Mouse (Mus musculus) ZHBTc4 (cell line): Measurements from ENCODE around the gene Tpp1.

Experiments
- DNase-seq: peaks from one replicate; pipeline ENCODE4 v3.0.0-alpha.2; 2011; ENCODE audit warnings: low read depth, low spot score

The Tpp1 gene

DNA sequence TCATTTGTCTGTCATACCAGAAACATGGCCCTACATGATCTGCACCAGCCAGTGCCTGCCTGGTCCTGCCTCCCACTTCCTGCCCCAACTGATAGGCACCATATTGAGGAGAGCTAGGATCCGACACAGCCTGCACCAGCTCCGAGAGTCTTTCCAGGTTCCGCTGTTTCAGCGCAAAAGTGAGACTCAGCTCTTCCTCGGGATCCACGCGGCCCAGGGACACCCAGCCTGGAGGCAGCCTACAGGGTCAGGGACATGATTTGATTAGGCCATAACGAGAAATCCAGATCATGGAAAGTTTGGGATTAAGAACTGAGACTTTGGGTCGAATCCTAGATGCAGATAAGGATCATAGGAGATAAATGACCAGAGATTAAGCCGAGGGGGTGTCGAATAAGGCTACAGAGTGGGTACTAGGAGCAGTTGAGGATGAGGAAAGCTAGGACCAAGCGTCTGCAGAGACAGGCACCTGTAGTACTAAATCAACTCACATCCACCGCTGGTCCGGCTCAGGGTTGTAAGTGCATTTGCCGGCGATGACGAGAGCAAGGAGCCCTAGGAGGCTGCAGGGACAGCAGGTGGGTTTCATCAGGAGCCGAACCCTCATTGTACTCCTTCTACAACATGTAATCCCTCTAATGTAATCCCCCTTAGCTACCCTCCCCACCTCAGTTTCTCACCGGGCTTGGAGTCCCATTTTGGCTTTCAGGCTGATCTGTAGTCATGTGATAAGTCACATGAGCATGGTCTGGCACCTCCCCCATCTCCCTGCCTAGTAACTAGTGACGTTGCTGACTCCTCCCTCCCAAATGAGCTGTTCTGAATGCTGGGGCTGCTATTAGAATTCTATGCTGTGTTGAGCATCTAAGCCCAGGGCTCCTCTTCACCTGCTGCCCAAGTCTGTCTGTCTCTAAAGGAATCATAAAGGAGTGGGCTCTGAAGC is at the start of gene Tpp1:
Gene Tpp1, minus strand, starts transcription at position 745 of the 943 bp plus-strand sequence.
- DNase-seq = peak; percentile 95

GRCm38 (mm10) chr7:105796972-105797371 is 44.9 kb upstream of the Tpp1 start:
- no peak for DNase-seq

- no peak for DNase-seq
These were observed 43.8 kb upstream of the Tpp1 start for GRCm38 (mm10) chr7:105795759-105796366.

DNA sequence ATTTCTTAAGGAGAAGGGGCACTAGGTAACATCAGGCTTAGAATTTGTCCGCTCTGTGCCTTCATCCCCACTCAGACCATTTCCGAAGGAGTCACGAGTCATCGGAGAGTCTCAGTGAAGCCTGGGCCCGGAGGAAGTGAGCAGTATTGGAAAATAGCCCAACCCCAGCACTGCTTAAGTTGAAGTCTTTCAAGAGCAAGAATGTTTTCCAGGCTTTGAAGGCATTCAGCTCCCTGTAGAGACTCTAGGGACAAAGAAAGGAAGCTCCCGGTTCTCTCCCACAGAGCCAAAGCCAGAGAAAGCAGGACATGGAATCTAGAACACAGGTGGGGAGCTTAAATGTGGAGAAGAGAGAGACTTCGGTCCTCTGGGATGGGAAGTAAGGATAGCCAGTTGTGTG is 41.7 kb upstream of the Tpp1 start:
- DNase-seq = no peak

DNA sequence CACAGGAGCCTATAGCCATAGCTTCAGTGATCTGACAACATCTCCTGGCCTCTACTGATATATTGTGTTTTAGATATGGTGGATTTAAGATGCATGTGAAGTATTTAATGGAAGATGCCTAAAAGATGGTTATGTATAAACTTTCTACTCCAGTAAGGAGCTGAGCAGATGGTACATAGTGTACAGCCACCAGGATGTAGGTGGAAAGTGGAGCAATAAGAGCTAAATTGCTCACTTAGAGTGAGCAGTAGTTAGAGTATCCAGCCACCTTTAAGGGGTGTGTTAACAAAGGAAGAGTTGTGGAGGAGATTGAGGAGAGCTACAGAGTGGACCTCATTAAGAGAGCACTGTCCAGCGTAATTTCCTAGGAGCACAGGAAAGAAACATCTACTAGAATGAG is 39.1 kb upstream of the Tpp1 start:
- DNase-seq = no peak

DNA sequence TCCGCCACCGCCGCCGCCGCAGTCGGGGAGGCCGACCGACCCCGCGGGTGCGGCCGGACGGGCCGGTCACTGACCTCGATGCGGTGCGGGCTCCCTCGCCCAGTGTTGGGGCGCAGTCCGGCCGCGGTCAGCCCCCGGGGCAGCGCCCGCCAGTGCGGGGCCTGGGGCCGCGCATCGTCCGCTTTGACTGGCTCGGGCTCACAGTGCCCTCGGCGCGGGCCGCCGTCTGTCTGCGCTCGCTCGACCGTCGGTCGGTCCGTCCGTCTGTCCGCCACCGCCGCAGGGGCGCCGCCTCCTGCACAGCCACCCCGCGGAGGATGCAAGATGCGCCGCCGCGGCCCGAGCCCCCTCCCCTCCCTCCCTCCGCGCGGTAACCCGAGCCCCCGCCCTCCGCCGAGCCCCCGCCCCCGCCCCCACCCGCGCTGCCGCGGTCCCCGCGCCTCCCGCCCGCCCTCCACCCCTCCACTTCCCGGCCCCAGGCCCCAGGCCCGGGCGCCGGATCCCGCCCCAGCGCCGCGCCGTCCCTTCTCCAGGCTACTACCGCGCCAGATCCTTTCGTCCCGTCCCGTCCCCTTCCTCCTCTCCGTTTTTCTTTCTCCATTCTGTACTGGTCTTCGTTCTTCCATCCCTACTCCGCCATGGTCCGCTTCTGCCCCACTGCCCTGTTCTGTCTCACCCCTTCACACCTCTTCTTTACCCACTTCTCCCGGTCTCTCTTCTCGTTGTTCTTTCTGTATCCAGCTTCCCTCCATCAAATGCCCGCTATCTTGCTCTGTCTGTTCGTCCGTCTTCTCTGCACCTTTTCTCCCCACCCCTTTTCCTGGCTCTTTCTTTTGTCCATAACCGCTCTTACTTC is 35.5 kb upstream of the Tpp1 start, which contains the start of gene Dchs1:
Gene Dchs1, minus strand, starts transcription at position 370 of the 856 bp plus-strand sequence.
- peak; percentile 31 for DNase-seq

- no peak for DNase-seq
These were observed 34.7 kb upstream of the Tpp1 start for GRCm38 (mm10) chr7:105786506-105787284.

GRCm38 (mm10) chr7:105784556-105784955 is 32.5 kb upstream of the Tpp1 start:
- no peak for DNase-seq

DNA sequence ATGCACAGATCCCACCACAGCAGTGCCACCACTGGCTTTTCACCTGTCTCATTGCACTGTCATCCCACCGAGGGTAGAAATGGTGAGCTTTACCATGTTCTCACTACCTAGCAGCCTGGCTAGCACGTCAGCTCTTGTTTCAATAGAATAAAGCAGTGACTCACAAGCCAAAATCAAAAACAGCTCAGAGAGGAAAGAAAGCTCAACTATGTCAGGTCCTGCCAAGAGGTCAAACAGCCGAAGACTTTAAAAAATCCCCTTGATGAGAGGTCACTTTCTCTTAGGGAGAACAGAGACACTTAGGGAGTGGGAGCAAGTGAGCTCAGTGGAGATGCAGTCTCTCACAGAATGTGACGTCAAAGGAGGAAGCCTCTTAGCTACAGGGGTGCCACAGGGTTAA is 31.8 kb upstream of the Tpp1 start:
- DNase-seq = no peak

- DNase-seq = no peak
These were observed 26.7 kb upstream of the Tpp1 start for GRCm38 (mm10) chr7:105778553-105779265.

DNA sequence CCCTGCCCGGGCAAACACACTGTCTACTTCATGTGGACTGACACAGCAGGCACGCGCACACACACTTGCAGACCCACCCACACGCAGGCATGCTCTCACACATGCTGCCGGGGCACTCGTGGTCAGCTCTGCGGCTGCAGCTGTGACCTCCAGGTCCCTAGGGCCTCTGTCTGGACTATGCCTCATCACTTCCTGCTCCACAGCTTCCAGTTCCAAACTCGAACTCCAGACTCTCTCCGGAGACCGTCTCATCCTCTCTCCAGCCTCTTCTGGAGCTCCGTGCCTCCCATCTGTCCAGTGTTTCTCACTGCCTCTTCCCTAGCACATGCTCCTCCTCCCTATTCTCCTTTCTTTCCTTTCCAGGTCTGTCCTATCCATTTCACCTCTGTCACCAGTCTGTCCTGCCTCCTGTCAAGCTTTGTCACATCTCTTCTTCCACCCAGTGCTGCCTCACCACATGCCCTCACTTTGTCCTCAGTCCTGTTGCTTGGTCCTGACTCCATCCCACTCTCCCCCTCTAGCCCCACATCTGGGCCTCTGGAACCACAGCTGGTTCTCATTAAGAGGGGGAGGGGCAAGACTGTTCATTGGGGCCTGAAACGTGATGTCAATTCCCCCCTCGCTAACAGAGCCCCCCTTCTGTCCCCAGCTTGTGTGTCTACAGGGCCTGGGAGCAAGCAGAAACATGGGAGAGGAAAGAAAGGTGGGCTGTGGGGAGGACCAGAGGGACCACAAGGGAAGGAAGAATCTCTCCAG is 25.9 kb upstream of the Tpp1 start:
- no peak for DNase-seq

DNA sequence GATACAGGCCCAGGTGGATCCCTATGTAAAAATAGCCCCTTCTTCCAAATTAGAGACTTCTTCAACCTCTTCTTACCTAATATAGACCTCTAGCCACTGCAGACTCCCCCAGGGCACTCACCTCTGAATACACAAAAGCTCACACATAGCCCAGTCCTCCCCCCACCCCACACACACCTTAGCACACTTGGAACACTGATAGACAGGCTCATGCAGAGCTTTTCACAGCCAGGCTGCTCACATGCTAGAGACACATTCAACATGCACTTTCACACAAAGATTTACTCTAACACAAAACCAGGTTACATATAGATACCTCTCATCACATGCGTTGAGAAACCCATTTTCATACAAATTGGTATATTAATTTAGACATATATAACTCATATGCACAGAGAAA is 25.3 kb upstream of the Tpp1 start:
- no peak for DNase-seq

- DNase-seq = no peak
These were observed 24.0 kb upstream of the Tpp1 start for GRCm38 (mm10) chr7:105776026-105776425.

- DNase-seq = no peak
These were observed 22.6 kb upstream of the Tpp1 start for GRCm38 (mm10) chr7:105774661-105775060.

GRCm38 (mm10) chr7:105773041-105773440 is 21.0 kb upstream of the Tpp1 start:
- no peak for DNase-seq

DNA sequence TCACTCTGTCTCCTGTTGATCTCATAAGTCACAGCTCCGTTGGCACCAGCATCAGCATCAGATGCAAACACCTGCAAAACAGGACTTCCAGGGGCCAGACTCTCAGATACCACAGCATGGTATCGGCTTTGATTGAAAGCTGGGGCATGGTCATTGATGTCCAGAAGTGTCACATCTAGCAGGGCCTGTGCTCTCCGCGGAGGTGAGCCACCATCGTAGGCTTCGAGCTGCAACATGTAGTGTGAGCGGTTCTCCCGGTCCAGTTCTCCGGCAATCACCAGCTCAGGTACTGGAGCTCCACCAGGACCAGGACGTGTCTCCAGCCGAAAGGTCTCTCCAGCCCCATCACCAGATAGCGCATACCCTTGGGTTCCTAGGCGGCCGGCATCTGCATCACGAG is 20.3 kb upstream of the Tpp1 start:
- no peak for DNase-seq

DNA sequence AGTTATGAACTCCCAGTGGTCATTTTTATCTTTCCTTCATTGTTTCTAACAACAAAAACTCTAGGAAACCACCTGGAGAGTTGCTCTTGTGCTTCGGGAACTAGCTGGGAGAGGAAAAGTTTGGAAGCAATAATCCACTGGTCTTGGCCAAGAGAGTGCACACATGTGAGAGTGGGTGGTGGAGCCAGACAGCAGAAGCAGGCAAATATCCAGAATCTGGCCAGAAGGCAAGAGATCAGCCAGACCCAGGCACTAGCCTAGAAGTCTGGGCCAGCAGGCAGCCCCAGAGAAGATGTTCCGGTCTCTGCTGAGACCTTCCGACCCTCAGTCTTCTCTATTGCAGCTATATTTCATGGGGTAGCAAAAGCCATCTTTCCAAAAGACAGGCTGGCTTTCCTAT is 17.9 kb upstream of the Tpp1 start:
- no peak for DNase-seq

DNA sequence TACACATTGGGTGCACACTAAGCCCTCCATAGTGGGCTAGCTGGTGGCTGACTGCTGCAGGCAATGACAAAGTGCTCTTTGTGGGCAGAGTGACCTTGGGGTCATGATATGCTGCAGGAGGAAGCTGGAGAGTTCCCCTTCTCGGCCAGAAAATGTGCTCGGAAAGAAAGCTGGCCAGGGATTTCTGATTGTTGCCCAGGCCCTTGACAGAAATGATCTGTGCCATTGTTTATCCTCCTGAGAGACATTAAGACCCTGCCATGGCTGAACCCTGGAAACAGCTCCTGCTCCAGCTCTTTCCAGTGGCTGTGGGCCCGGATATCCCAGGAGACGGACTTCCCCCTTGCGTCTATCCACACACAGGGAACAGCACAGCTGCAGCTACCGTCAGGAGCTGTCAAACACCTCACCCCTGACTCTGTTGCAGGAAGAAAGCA is 15.7 kb upstream of the Tpp1 start:
- DNase-seq = no peak

DNA sequence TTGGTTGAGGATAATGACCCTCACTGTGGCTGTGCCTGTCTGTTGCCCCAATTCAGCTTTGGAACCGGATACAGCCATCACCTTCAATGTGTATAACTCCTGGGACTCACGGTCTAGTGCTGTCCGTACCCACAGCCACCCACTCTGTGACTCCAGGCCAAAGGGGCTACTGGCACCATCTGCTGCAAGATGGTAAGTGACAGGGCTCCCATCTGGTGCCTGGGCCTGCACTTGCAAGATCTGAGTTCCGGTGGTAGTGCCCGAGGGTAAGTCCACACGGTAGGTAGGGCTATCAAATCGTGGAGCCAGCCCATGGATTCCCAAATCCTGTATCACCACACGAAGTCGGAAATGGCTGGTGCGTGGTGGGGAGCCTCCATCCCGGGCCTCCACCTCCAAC is 12.3 kb upstream of the Tpp1 start:
- no peak for DNase-seq
